Mouse (Mus musculus) intestine, postnatal 0 days (tissue): ENCODE data around the gene Fubp1. TPM values are rescaled to one million over a fixed set of nuclear protein-coding genes. Genes with fewer than 3 reads are reported as not detected.

Experiments
- ATAC-seq: fragments of 200-750 bp; cut with Nextera tagmentation; 2 replicates; pipeline ENCODE4 v1.8.0; 2017; ENCODE audit warnings: mild to moderate bottlenecking, moderate TSS enrichment, moderate library complexity
- H3K27ac ChIP-seq: fragments of 300-500 bp; sonication (generic); 2 replicates; pipeline ENCODE4 v1.5.1; 2014; ENCODE audit warnings: mild to moderate bottlenecking, low read depth, low read length, moderate library complexity
- H3K27me3 ChIP-seq: fragments of 300-500 bp; sonication (generic); replicated peaks from 2 replicates; pipeline ENCODE4 v1.6.1; 2014; ENCODE audit warnings: low read length, mixed read lengths; ENCODE audit not compliant: control insufficient read depth, insufficient read depth
- H3K36me3 ChIP-seq: fragments of 300-500 bp; sonication (generic); 2 replicates; pipeline ENCODE4 v1.6.1; 2014; ENCODE audit warnings: mild to moderate bottlenecking, moderate library complexity; ENCODE audit not compliant: control insufficient read depth, insufficient read depth
- H3K4me1 ChIP-seq: fragments of 300-500 bp; sonication (generic); replicated peaks from 2 replicates; pipeline ENCODE4 v1.6.1; 2014; ENCODE audit warnings: antibody characterized with exemption, low read length, mixed read lengths; ENCODE audit not compliant: control insufficient read depth, insufficient read depth
- H3K4me2 ChIP-seq: fragments of 300-500 bp; sonication (generic); replicated peaks from 2 replicates; pipeline ENCODE4 v1.6.1; 2014; ENCODE audit warnings: low read depth, mild to moderate bottlenecking, moderate library complexity
- H3K4me3 ChIP-seq: fragments of 300-500 bp; sonication (generic); 2 replicates; pipeline ENCODE4 v1.5.1; 2014; ENCODE audit warnings: low read depth, low read length
- H3K9ac ChIP-seq: fragments of 300-500 bp; sonication (generic); 2 replicates; pipeline ENCODE4 v1.6.1; 2014; ENCODE audit warnings: mild to moderate bottlenecking, low read depth, low read length
- H3K9me3 ChIP-seq: fragments of 300-500 bp; sonication (generic); 2 replicates; pipeline ENCODE4 v1.6.1; 2016; ENCODE audit warnings: mixed run types; ENCODE audit not compliant: control insufficient read depth
- CTCF ChIP-seq: sonication (generic); IDR thresholded peaks from 2 replicates; pipeline ENCODE4 v1.5.1; 2016; ENCODE audit warnings: low read depth, mild to moderate bottlenecking, control low read depth, antibody characterized with exemption, moderate library complexity
- WGBS: fragments of 180-500 bp; shearing (Covaris S2); extraction: QIAGEN DNeasy Blood & Tissue Kit; methylation state at CpG from one replicate; pipeline ENCODE4 v1.1.7; 2014; 5-methylcytosine and 5-hydroxymethylcytosine counted together
- polyA plus RNA-seq: library from polyadenylated mRNA; unstranded; fragments of >200 nt; fragmentation: Nextera tagmentation; extraction: Ambion mirVana; gene quantifications from 2 replicates; pipeline ENCODE4 v1.2.1, GENCODE M21; 2015

Fubp1 gene
- polyA plus RNA-seq, 1 experiment from 2014 or later = 60.6 TPM

GRCm38 (mm10) chr3:152261436-152261835 is 51.2 kb downstream of the Fubp1 start:
- Histone ChIP-seq H3K9me3 (no peaks in the 10 kb centered on the region), H3K36me3 (no peaks in the 10 kb centered on the region), H3K27ac (no peak overlapping the region), H3K4me2 (peak overlapping the region; percentile 35; the same call in 1 of the 2 replicates), H3K27me3 (0 out of 2 replicates have a peak, but pooled peaks cover 3% of the 10 kb centered on the region), H3K4me3 (no peak overlapping the region), H3K4me1 (peaks cover 8% of the 10 kb centered on the region; the same call in 1 of the 2 replicates), H3K9ac (no peak overlapping the region)
- no peak for TF ChIP-seq CTCF
- peak; percentile 14; the same call in 1 of the 2 replicates for ATAC-seq
- WGBS = 26% methylated on average over 8 of the region's 8 CpGs

- H3K27ac ChIP-seq = no peak overlapping the region
- H3K9ac ChIP-seq = no peak overlapping the region
Measured at GRCm38 (mm10) chr3:152261948-152262347, 51.7 kb downstream of the Fubp1 start.

GRCm38 (mm10) chr3:152264374-152264773 is 54.2 kb downstream of the Fubp1 start:
- H3K27me3 ChIP-seq = 0 out of 2 replicates have a peak, but pooled peaks cover 6% of the 10 kb centered on the region
- peaks cover 8% of the 10 kb centered on the region; the same call in 1 of the 2 replicates for H3K4me1 ChIP-seq
- H3K4me2 ChIP-seq = peak overlapping the region; percentile 38
- 0 out of 2 replicates have a peak overlapping the region, but pooled peaks have one; percentile 21 for H3K27ac ChIP-seq
- H3K9ac ChIP-seq = no peak overlapping the region
- no peaks in the 10 kb centered on the region for H3K9me3 ChIP-seq
- no peak for TF ChIP-seq CTCF
- peak overlapping the region; percentile 59 for H3K4me3 ChIP-seq
- WGBS = 48% methylated on average over 10 of the region's 10 CpGs
- no peak for ATAC-seq
- H3K36me3 ChIP-seq = no peaks in the 10 kb centered on the region

More at GRCm38 (mm10) chr3:152261948-152262347, 51.7 kb downstream of the Fubp1 start:
- Histone ChIP-seq H3K36me3 (no peaks in the 10 kb centered on the region), H3K9me3 (no peaks in the 10 kb centered on the region), H3K4me1 (peaks cover 8% of the 10 kb centered on the region; the same call in 1 of the 2 replicates), H3K4me3 (no peak overlapping the region), H3K27me3 (0 out of 2 replicates have a peak, but pooled peaks cover 6% of the 10 kb centered on the region), H3K4me2 (peak overlapping the region; percentile 35)
- TF ChIP-seq CTCF = no peak
- no peak for ATAC-seq
- 25% methylated on average over 8 of the region's 8 CpGs for WGBS

GRCm38 (mm10) chr3:152264830-152265229 is 54.6 kb downstream of the Fubp1 start:
- H3K4me2 ChIP-seq = peak overlapping the region; percentile 99
- TF ChIP-seq CTCF = no peak
- 0 out of 2 replicates have a peak, but pooled peaks cover 6% of the 10 kb centered on the region for H3K27me3 ChIP-seq
- ATAC-seq = no peak
- H3K4me3 ChIP-seq = peak overlapping the region; percentile 59
- H3K27ac ChIP-seq = 0 out of 2 replicates have a peak overlapping the region, but pooled peaks have one; percentile 21
- H3K9ac ChIP-seq = no peak overlapping the region; the same call in 1 of the 2 replicates
- no peaks in the 10 kb centered on the region for H3K9me3 ChIP-seq
- H3K36me3 ChIP-seq = no peaks in the 10 kb centered on the region
- H3K4me1 ChIP-seq = peaks cover 8% of the 10 kb centered on the region; the same call in 1 of the 2 replicates
- WGBS = 60% methylated on average over 12 of the region's 12 CpGs

- WGBS = 1% methylated on average over 62 of the region's 63 CpGs
- Histone ChIP-seq H3K27ac (peak overlapping the region; percentile 68), H3K9me3 (no peaks in the 10 kb centered on the region), H3K4me3 (peak overlapping the region; percentile 59), H3K27me3 (0 out of 2 replicates have a peak, but pooled peaks cover 6% of the 10 kb centered on the region), H3K4me2 (peak overlapping the region; percentile 99), H3K4me1 (peaks cover 8% of the 10 kb centered on the region; the same call in 1 of the 2 replicates), H3K36me3 (no peaks in the 10 kb centered on the region), H3K9ac (peak overlapping the region; percentile 68)
- peak; percentile 67 for ATAC-seq
- no peak for TF ChIP-seq CTCF
Measured at GRCm38 (mm10) chr3:152265351-152266035, 55.3 kb downstream of the Fubp1 start.

- ATAC-seq = no peak
- no peaks in the 10 kb centered on the region for H3K9me3 ChIP-seq
- TF ChIP-seq CTCF = no peak
- peak within 1 kb of the TSS; percentile 59 for H3K4me3 ChIP-seq
- peaks cover 8% of the 10 kb centered on the region; the same call in 1 of the 2 replicates for H3K4me1 ChIP-seq
- peak within 1 kb of the TSS; percentile 68 for H3K27ac ChIP-seq
- peak within 1 kb of the TSS; percentile 99 for H3K4me2 ChIP-seq
- peak within 1 kb of the TSS; percentile 68 for H3K9ac ChIP-seq
- no peaks in the 10 kb centered on the region for H3K36me3 ChIP-seq
- H3K27me3 ChIP-seq = 0 out of 2 replicates have a peak, but pooled peaks cover 6% of the 10 kb centered on the region
- 10% methylated on average over 13 of the region's 13 CpGs for WGBS
Measured at GRCm38 (mm10) chr3:152266036-152266421, 55.8 kb downstream of the Fubp1 start, which contains the start of gene Nexn. Gene Nexn, minus strand, starts transcription at chr3:152266350.
